Mouse (Mus musculus) olfactory bulb, adult 2 months (tissue): ENCODE measurements around the gene Iqgap1.

Experiments
- CTCF ChIP-seq: fragments of 200-500 bp; IDR thresholded peaks from 2 replicates; pipeline ENCODE4 v1.5.1; 2012; ENCODE audit warnings: low read depth, mild to moderate bottlenecking, low read length, moderate library complexity; ENCODE audit not compliant: insufficient read depth
- POLR2A ChIP-seq: fragments of 200-500 bp; IDR thresholded peaks from 2 replicates; pipeline ENCODE4 v1.6.1; 2012; ENCODE audit warnings: mild to moderate bottlenecking, low read depth, low read length, moderate library complexity; ENCODE audit not compliant: insufficient read depth

- no peak for TF ChIP-seq CTCF
- TF ChIP-seq POLR2A, result no peak
These were observed 20.0 kb upstream of the Iqgap1 start for GRCm38 (mm10) chr7:80845621-80846279.
